Mouse (Mus musculus): ENCODE data around the gene Art1.

Art1 gene

GRCm38 (mm10) chr7:102101487-102101886 is at the start of gene Art1:
Gene Art1, plus strand, starts transcription at chr7:102101743.
- DNase-seq = no peak

GRCm38 (mm10) chr7:102061353-102061752 is 40.2 kb upstream of the Art1 start:
- DNase-seq = no peak

GRCm38 (mm10) chr7:102062203-102062602 is 39.3 kb upstream of the Art1 start:
- no peak for DNase-seq

GRCm38 (mm10) chr7:102063891-102064290 is 37.7 kb upstream of the Art1 start:
- no peak for DNase-seq

GRCm38 (mm10) chr7:102064655-102065045 is 36.9 kb upstream of the Art1 start:
- no peak for DNase-seq

GRCm38 (mm10) chr7:102065046-102065891 is 36.3 kb upstream of the Art1 start, which contains the start of the genes Rnf121, Xndc1 and Xntrpc:
Gene Rnf121, minus strand, starts transcription at chr7:102065469.
Gene Xndc1, plus strand, starts transcription at chr7:102065511.
Gene Xntrpc, plus strand, starts transcription at chr7:102065713.
- DNase-seq = peak; percentile 94 to 95

GRCm38 (mm10) chr7:102066363-102066762 is 35.2 kb upstream of the Art1 start:
- no peak for DNase-seq

- DNase-seq = peak in 1 of 2 experiments; percentile 37
Observed at GRCm38 (mm10) chr7:102076714-102077296, 24.7 kb upstream of the Art1 start.

- peak in 1 of 2 experiments; percentile 59 for DNase-seq
Observed at GRCm38 (mm10) chr7:102078517-102078916, 23.0 kb upstream of the Art1 start.

- no peak for DNase-seq
Observed at GRCm38 (mm10) chr7:102080311-102080710, 21.2 kb upstream of the Art1 start.

- no peak for DNase-seq
Observed at GRCm38 (mm10) chr7:102081784-102082183, 19.8 kb upstream of the Art1 start.

- DNase-seq = no peak
Observed at GRCm38 (mm10) chr7:102082816-102083215, 18.7 kb upstream of the Art1 start, which contains the start of gene Trpc2. Gene Trpc2, plus strand, starts transcription at chr7:102083116.

GRCm38 (mm10) chr7:102084041-102084696 is 17.4 kb upstream of the Art1 start:
- DNase-seq = no peak

GRCm38 (mm10) chr7:102087336-102087735 is 14.2 kb upstream of the Art1 start:
- DNase-seq = peak; percentile 36 to 49

GRCm38 (mm10) chr7:102099760-102100661 is 1.5 kb upstream of the Art1 start:
- DNase-seq = no peak

GRCm38 (mm10) chr7:102100868-102101267 is 675 bp upstream of the Art1 start:
- no peak for DNase-seq

- no peak for DNase-seq
Observed at GRCm38 (mm10) chr7:102102241-102102640, 698 bp downstream of the Art1 start.

GRCm38 (mm10) chr7:102102696-102103095 is 1.2 kb downstream of the Art1 start:
- no peak for DNase-seq

GRCm38 (mm10) chr7:102103555-102103954 is 2.0 kb downstream of the Art1 start:
- DNase-seq = no peak

- DNase-seq = peak; percentile 54 to 61
Observed at GRCm38 (mm10) chr7:102104126-102104525, 2.6 kb downstream of the Art1 start.

GRCm38 (mm10) chr7:102106700-102107141 is 5.2 kb downstream of the Art1 start:
- peak; percentile 24 to 37 for DNase-seq

- no peak for DNase-seq
Observed at GRCm38 (mm10) chr7:102108206-102108605, 6.7 kb downstream of the Art1 start.
